Mouse (Mus musculus): ENCODE results near the gene Lrp2bp. TPM values are rescaled to one million over a fixed set of nuclear protein-coding genes. Genes with fewer than 3 reads are reported as not detected.

The Lrp2bp gene
- total and polyA plus RNA-seq, 3 experiments: 0.40 TPM; not detected in 2

DNA sequence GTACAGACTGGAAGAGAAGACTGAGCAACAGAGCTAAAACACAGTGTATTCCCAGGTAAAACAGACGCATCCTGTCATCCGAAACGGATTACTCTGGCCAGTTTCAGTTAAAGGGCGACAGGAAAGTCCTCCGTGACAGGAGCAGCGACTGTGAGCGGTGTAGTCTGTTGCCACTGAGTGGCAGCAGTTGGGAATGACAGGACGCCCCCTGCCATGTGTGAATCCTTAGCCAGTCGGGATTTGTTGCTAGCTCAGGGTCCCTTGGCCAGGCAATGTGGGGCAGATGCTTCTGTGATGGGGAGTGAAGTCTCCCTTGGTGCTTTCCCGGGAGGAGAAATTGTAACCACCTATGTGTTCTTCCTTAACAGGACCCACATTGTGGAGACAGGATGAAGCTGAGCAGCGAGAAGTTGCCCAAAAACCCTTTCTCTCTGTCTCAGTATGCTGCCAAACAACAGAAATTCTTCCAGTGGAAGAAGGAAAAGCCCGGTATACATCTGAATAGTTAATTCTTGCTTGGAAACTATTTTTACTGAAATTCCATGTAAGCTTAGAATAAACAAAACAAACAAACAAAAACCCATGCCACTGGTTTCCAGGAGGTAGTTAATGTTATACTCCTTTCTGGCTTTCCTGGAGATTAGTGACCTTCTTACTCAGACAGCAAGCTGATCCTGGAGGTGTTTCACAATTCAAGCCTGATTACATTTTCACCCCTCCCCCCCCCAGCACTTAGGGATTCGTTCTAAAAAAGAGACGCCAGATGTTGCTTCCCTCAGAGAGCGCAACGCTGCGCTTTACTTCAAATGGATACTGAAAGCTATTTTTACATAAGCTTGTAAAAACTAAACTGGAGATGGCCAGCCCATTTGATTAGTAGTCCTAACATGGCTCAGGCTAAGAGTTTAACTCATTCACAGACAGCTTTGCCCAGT is 11.9 kb downstream of the Lrp2bp start:
- Histone ChIP-seq H3K27me3 (ENCODE audit: control insufficient read depth in 1 of 2, insufficient read depth in 2 of 2, low read length in 2 of 2) (no peaks in the 10 kb centered on the region), H3K36me3 (ENCODE audit: control insufficient read depth in 1 of 2, insufficient read depth in 2 of 2, low read length in 2 of 2) (peaks cover 0 to 5% of the 10 kb centered on the region in 2 experiments; a peak in 2 of 4 replicates), H3K9me3 (replicated peaks; ENCODE audit: insufficient read depth, low read length) (no peaks in the 10 kb centered on the region), H3K27ac (ENCODE audit: control insufficient read depth, low read depth, low read length) (no peak overlapping the region), H3K4me1 (ENCODE audit: control insufficient read depth in 1 of 2, insufficient read depth in 2 of 2, low read length in 2 of 2) (no peaks in the 10 kb centered on the region; a peak in 2 of 4 replicates), H3K79me2 (ENCODE audit: control insufficient read depth, insufficient read depth, low read length, poor library complexity) (no peaks in the 10 kb centered on the region), H3K4me3 (ENCODE audit: control insufficient read depth in 1 of 2, insufficient read depth in 1 of 2, low read depth in 2 of 2, low read length in 2 of 2) (no peak overlapping the region), H3K9ac (ENCODE audit: control insufficient read depth, low read depth, low read length, poor library complexity, severe bottlenecking) (no peak overlapping the region)
- TF ChIP-seq ETS1 (IDR thresholded peaks at IDR 0.05; ENCODE audit: low read depth, low read length): no peak
- TF ChIP-seq POLR2AphosphoS2 (IDR thresholded peaks at IDR 0.05; ENCODE audit: low read length): no peak
- no peak for TF ChIP-seq GATA1 (IDR thresholded peaks at IDR 0.05; ENCODE audit: low read depth, low read length)
- TF ChIP-seq MYC (IDR thresholded peaks at IDR 0.05; ENCODE audit: low read depth, low read length): no peak
- no peak for TF ChIP-seq ZKSCAN1 (IDR thresholded peaks at IDR 0.05; ENCODE audit: low read depth, low read length)
- TF ChIP-seq RCOR1 (IDR thresholded peaks at IDR 0.05; ENCODE audit: low read depth, low read length): no peak
- TF ChIP-seq CHD2 (IDR thresholded peaks at IDR 0.05; ENCODE audit: low read length): no peak
- TF ChIP-seq TCF12 (IDR thresholded peaks at IDR 0.05; ENCODE audit: low read depth, low read length): no peak
- no peak for TF ChIP-seq TBP (IDR thresholded peaks at IDR 0.05; ENCODE audit: low read depth, low read length)
- DNase-seq (ENCODE audit: low read depth, low spot score): no peak

- Histone ChIP-seq H3K27me3 (ENCODE audit: control insufficient read depth in 1 of 2, insufficient read depth in 2 of 2, low read length in 2 of 2) (no peaks in the 10 kb centered on the region), H3K36me3 (ENCODE audit: control insufficient read depth in 1 of 2, insufficient read depth in 2 of 2, low read length in 2 of 2) (no peaks in the 10 kb centered on the region), H3K4me1 (ENCODE audit: control insufficient read depth in 1 of 2, insufficient read depth in 2 of 2, low read length in 2 of 2) (no peaks in the 10 kb centered on the region), H3K79me2 (ENCODE audit: control insufficient read depth, insufficient read depth, low read length, poor library complexity) (no peaks in the 10 kb centered on the region), H3K9ac (ENCODE audit: control insufficient read depth, low read depth, low read length, poor library complexity, severe bottlenecking) (no peak overlapping the region), H3K27ac (ENCODE audit: control insufficient read depth, low read depth, low read length) (no peak overlapping the region), H3K4me3 (ENCODE audit: control insufficient read depth in 1 of 2, insufficient read depth in 1 of 2, low read depth in 2 of 2, low read length in 2 of 2) (no peak overlapping the region), H3K9me3 (replicated peaks; ENCODE audit: insufficient read depth, low read length) (no peaks in the 10 kb centered on the region)
- no peak for DNase-seq (ENCODE audit: low read depth, low spot score)
- no peak for TF ChIP-seq SIN3A (IDR thresholded peaks at IDR 0.05; ENCODE audit: low read length)
- TF ChIP-seq MAFK (IDR thresholded peaks at IDR 0.05; ENCODE audit: borderline replicate concordance, low read depth, low read length): no peak
- no peak for TF ChIP-seq TCF12 (IDR thresholded peaks at IDR 0.05; ENCODE audit: low read depth, low read length)
- TF ChIP-seq NELFE (IDR thresholded peaks at IDR 0.05; ENCODE audit: low read depth, low read length): no peak
- no peak for TF ChIP-seq KAT2A (conservative IDR thresholded peaks at IDR 0.05; ENCODE audit: low read depth, low read length)
- TF ChIP-seq CTCF (IDR thresholded peaks at IDR 0.05 in 2 of 3, conservative IDR thresholded peaks at IDR 0.05 in 1 of 3; ENCODE audit: control insufficient read depth in 1 of 3, insufficient read depth in 1 of 3, low read depth in 2 of 3, low read length in 3 of 3, poor library complexity in 1 of 3, severe bottlenecking in 1 of 3): no peak
- TF ChIP-seq E2F4 (IDR thresholded peaks at IDR 0.05; ENCODE audit: borderline replicate concordance, low read depth, low read length): no peak
- no peak for TF ChIP-seq ETS1 (IDR thresholded peaks at IDR 0.05; ENCODE audit: low read depth, low read length)
- TF ChIP-seq USF1 (IDR thresholded peaks at IDR 0.05; ENCODE audit: low read depth, low read length): no peak
- TF ChIP-seq UBTF (IDR thresholded peaks at IDR 0.05; ENCODE audit: borderline replicate concordance, insufficient read depth, low read depth, low read length): no peak
- no peak for TF ChIP-seq TBP (IDR thresholded peaks at IDR 0.05; ENCODE audit: low read depth, low read length)
- TF ChIP-seq USF2 (IDR thresholded peaks at IDR 0.05; ENCODE audit: borderline replicate concordance in 1 of 2, insufficient read depth in 1 of 2, low read depth in 1 of 2, low read length in 2 of 2): no peak
- TF ChIP-seq POLR2AphosphoS5 (IDR thresholded peaks at IDR 0.05; ENCODE audit: borderline replicate concordance, low read depth, low read length): no peak
- TF ChIP-seq NRF1 (IDR thresholded peaks at IDR 0.05; ENCODE audit: insufficient read depth, low read depth, low read length, poor library complexity, severe bottlenecking): no peak
- TF ChIP-seq ZKSCAN1 (IDR thresholded peaks at IDR 0.05; ENCODE audit: low read depth, low read length): no peak
Measured at GRCm38 (mm10) chr8:46022203-46022602, 23.1 kb downstream of the Lrp2bp start.
